Mouse (Mus musculus) heart, postnatal 25 days (tissue): ENCODE data around the gene Negr1. TPM values are rescaled to one million over a fixed set of nuclear protein-coding genes. Genes with fewer than 3 reads are reported as not detected.

Source experiments
- DNase-seq: peaks from one replicate; pipeline ENCODE4 v3.0.0; 2022; ENCODE audit warnings: low spot score
- intact Hi-C: fragments of 180-260 bp; cut with DNase I; formaldehyde crosslinking; loops from one replicate; pipeline ENCODE4 v1.15.1; 2025
- total RNA-seq, 2 experiments: library from RNA; stranded (reverse); gene quantifications; 2 replicates each; pipeline ENCODE4 v1.2.3; 2021

Gene Negr1
- total RNA-seq, 2 experiments from 2014 or later: 0.75 to 1.0 TPM

DNA sequence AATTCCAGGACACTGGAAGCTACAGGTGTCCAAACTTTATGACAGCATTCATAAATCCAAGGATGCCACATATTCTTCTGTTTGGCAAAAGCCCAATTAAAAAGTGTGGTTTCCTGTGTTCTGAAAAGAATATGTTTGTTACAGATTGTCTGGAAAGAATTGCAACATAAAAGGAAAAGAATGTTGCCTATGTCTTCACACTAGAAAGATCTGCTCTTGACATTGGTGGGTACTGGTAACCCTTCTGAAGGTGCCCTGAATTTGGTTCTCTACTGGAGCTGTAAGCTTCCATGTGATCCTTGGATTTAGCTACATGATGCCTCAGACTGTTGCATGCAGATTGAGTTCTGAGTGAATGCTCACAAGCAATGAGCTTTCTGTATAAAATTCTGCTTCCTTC lies 718.1 kb downstream of the Negr1 start:
- intact Hi-C loops: no loop called here
- DNase-seq: no peak

DNA sequence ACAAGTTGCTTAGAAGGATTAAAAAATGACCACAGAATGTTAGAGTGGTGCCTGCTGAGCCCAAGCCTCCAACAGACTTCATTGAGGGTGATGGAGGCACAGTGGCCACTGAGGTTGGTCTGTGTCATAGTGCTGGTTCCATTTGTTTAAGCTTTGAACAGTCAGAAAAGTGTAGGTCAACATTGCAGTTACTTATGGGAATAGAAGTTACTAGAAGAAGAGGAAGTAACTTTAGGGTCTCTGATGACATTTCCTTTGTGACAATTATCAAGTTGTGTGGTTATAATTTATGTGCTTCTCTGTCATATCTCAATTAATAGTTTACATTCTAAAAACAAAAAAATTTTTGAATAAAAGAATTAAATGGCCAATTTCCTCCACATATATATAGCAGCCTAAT lies 719.7 kb downstream of the Negr1 start:
- DNase-seq: no peak
- intact Hi-C loops: no loop called here

DNA sequence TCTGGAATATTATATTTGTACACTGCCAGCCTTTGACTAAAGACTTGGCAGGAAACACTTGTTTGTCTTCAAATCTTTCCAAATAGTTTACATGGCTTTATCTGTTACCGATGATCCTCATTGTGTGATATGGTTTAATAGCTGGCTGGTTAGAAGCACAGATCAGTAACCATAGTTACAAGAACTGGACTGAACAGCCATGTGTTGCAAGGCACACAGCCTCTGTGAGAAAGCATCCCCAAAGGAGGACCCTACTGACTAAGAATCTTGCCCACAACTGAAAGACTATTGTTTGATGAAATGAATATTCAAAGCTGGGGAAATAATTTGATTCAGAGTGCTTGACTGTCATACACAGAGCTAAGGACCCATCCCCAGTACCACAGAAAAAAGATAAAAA lies 729.7 kb downstream of the Negr1 start:
- intact Hi-C loops: no loop called here
- DNase-seq: no peak

DNA sequence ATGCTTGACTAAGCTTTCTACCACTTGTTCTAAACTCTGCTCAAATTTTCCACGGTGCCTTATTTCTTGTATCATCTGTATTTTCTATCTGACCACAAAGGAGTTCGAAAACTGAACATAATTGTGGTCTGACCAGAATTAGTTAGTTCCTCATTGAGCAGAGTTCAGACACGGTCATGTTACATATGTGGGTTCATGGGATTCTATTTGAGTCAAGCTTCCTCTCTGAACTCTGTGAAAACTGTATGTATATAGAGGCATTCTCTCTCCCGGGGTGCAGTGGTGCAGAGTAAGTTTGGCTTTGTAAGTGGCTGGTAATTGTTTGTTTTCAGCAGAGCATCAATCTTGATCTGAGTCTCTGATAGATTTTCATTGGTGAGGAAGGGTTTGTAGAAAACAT lies 735.6 kb downstream of the Negr1 start:
- intact Hi-C loops: no loop called here
- no peak for DNase-seq

DNA sequence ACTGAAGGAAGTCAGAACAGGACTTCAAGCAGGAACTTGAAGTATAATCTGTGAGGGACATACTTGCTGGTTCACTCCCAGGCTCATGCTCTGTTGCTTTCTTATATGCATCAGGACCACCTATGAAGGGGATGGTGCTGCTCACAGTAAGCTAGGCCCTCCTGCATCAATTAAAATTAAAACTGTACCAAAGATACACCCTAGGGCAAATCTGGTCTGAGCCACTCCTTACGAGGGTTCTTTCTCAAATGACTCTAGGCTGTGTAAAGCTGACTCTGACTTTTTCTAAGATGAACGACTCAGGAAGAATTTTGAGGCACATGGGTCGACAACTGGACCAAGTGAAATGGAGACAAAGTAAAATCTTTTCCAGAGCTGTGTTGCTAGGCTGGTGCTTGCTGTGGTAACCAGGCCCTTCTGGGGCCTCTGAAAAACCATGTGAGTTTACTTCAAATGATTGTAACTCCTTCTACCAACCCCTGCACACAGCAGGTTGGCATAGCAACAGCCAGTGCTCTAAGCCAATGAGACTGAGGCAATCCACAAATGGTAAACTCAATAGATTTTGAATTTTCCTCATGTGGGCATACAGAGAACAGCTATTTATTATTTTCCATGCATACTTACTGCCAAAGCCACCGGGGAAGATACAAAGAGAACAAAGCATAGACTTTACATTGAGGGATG lies 742.0 kb downstream of the Negr1 start:
- no peak for DNase-seq
- intact Hi-C loops: no loop called here

DNA sequence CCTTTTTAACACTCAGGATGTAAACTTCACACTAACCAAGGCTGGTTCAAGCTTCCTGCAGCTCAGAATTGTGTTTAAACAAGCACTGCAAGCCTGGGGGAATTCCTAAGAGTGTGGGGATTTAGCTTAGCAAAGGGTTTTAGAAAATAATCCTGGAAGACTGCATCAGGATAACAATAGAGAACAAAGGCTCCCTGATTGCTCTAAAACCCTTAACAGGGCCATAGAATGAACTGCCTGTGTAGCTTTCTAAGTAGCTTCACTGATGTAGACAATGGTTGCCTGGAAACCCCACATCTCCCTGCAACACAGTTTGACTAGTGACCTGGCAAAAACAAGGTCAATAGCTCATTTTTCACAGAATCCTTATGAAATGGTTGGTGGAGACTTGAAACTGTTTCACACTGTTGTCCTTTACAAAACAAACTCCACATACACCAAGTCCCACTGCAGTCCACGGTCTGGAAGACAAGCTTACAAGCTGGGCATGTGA lies 759.5 kb downstream of the Negr1 start:
- DNase-seq: no peak
- intact Hi-C loops: no loop called here

DNA sequence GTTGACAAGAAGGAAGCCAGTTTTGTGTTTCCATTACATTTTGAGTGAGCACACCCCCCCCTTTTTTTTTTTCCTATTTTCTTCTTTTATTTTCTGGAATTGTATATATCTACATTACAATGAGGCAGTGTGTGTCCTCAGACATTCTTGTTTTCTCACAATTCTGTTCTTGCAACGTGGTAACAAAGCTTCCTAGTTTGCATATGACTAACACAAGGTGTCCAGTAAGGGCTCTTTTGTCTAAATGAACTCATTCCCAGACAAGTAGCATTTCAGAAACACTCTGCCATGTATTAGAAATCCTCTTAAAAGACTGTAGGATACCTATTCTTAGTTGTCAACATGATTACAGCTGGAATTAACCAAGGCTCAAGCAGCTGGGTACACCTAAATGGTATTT lies 760.2 kb downstream of the Negr1 start:
- no peak for DNase-seq
- intact Hi-C loops: no loop called here

DNA sequence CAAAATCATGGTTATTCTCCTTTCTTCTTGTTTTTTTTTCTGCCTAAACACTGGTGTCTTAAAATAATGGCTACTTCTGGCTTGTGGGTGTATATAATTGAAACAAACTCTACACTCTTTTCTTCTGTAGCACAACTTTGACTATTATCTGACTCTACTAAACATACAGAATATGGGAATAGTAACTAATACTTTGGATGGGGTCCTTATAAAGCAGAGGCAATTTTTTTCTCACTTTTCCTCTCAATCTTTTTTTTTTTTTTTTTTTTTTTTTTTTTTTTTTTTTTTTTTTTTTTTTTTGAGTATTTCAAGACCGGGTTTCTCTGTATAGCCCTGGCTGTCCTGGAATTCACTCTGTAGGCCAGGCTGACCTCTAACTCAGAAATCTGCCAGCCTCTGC lies 772.6 kb downstream of the Negr1 start:
- DNase-seq: no peak
- intact Hi-C loops: no loop called here

DNA sequence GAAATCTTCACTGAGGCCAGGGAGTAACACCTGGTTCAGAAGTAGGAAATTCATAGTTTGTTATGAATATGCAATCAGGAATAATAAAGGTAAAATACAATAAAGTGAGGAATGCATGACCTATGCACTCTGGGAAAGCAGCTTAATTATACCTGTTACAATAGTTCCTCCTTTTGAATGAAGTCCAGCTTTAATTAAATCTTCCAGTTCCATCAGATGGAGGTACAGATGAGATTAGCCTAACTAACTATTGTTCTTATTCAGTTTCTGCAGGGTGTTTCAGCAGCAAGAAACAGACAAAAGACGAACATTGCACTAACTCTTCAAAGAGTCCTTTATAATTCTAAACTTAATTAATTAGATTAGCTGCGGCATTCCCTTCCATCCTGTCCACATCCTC lies 787.9 kb downstream of the Negr1 start:
- no peak for DNase-seq
- intact Hi-C loops: no loop called here

DNA sequence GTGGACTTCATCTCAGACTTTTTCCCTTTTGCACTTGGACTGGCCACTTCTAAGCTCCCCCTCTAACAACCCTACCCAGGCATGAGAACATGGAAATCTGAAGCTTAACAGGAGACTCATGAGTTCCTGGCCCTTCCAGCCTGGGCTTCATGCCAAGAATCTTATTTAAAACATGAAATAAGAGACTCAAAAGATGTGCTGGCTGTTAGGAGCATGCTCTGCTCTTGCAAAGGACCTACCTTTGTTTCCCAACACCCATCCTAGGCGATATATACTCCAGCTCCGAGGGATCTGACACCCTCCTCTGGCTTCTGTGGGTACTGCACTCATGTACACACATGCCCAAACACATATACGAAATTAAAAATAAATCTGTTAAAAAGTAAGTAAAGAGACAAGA lies 797.3 kb downstream of the Negr1 start:
- no peak for DNase-seq
- intact Hi-C loops: no loop called here

DNA sequence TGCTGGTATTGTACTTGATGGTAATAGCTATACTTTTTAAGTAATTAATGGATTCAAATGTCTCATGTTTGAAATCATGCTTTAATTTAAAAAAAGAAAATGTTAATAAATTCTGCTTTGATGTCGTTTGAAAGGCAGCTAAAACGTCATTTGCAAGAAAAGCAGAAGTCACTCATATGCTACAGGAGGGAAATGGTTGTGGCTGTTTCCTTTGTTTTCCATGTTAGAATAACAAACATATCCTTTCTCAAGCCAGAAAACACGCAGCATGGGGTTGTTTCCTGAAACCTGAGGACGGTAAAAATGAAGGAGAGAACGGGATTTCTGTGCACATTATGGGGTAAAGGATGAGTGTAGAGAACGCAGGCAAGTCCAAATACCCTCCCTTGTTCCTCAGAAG lies 798.2 kb downstream of the Negr1 start:
- intact Hi-C loops: no loop called here
- no peak for DNase-seq
